Mouse (Mus musculus): ENCODE results near the gene Ralgps1.

Ralgps1 gene

GRCm38 (mm10) chr2:33177443-33178242 is 193.6 kb downstream of the Ralgps1 start:
- peak; percentile 79 for DNase-seq (ENCODE audit: low read depth, low spot score)

- DNase-seq (ENCODE audit: low read depth, low spot score): no peak
Measured at GRCm38 (mm10) chr2:33176921-33177320, 194.4 kb downstream of the Ralgps1 start.

- DNase-seq (ENCODE audit: low read depth, low spot score): peak; percentile 75
Measured at GRCm38 (mm10) chr2:33176516-33176915, 194.8 kb downstream of the Ralgps1 start.

- DNase-seq (ENCODE audit: low read depth, low spot score): no peak
Measured at GRCm38 (mm10) chr2:33173686-33174085, 197.6 kb downstream of the Ralgps1 start.

GRCm38 (mm10) chr2:33173126-33173525 is 198.2 kb downstream of the Ralgps1 start:
- peak; percentile 40 for DNase-seq (ENCODE audit: low read depth, low spot score)

- DNase-seq (ENCODE audit: low read depth, low spot score): peak; percentile 56
Measured at GRCm38 (mm10) chr2:33170777-33171565, 200.3 kb downstream of the Ralgps1 start.

- DNase-seq (ENCODE audit: low read depth, low spot score): no peak
Measured at GRCm38 (mm10) chr2:33169445-33169844, 201.8 kb downstream of the Ralgps1 start.

GRCm38 (mm10) chr2:33167060-33167459 is 204.2 kb downstream of the Ralgps1 start:
- DNase-seq (ENCODE audit: low read depth, low spot score): no peak

GRCm38 (mm10) chr2:33165710-33166374 is 205.4 kb downstream of the Ralgps1 start:
- peak; percentile 60 for DNase-seq (ENCODE audit: low read depth, low spot score)

- no peak for DNase-seq (ENCODE audit: low read depth, low spot score)
Measured at GRCm38 (mm10) chr2:33165229-33165628, 206.1 kb downstream of the Ralgps1 start.

GRCm38 (mm10) chr2:33164646-33165045 is 206.6 kb downstream of the Ralgps1 start:
- DNase-seq (ENCODE audit: low read depth, low spot score): peak; percentile 87

GRCm38 (mm10) chr2:33162126-33162525 is 209.2 kb downstream of the Ralgps1 start:
- DNase-seq (ENCODE audit: low read depth, low spot score): no peak

- DNase-seq (ENCODE audit: low read depth, low spot score): no peak
Measured at GRCm38 (mm10) chr2:33160326-33160973, 210.8 kb downstream of the Ralgps1 start.

GRCm38 (mm10) chr2:33159593-33159992 is 211.7 kb downstream of the Ralgps1 start:
- DNase-seq (ENCODE audit: low read depth, low spot score): no peak

- no peak for DNase-seq (ENCODE audit: low read depth, low spot score)
Measured at GRCm38 (mm10) chr2:33158895-33159294, 212.4 kb downstream of the Ralgps1 start.

GRCm38 (mm10) chr2:33156283-33156781 is 215.0 kb downstream of the Ralgps1 start:
- DNase-seq (ENCODE audit: low read depth, low spot score): no peak

- DNase-seq (ENCODE audit: low read depth, low spot score): peak; percentile 91
Measured at GRCm38 (mm10) chr2:33154751-33155372, 216.4 kb downstream of the Ralgps1 start.

- DNase-seq (ENCODE audit: low read depth, low spot score): no peak
Measured at GRCm38 (mm10) chr2:33146994-33147393, 224.3 kb downstream of the Ralgps1 start.

GRCm38 (mm10) chr2:33143292-33143691 is 228.0 kb downstream of the Ralgps1 start:
- DNase-seq (ENCODE audit: low read depth, low spot score): peak; percentile 56

GRCm38 (mm10) chr2:33138491-33138890 is 232.8 kb downstream of the Ralgps1 start:
- DNase-seq (ENCODE audit: low read depth, low spot score): no peak

- no peak for DNase-seq (ENCODE audit: low read depth, low spot score)
Measured at GRCm38 (mm10) chr2:33137731-33138130, 233.6 kb downstream of the Ralgps1 start.

Measured in brain, adult 2 months (tissue).